Mouse (Mus musculus): ENCODE measurements around the gene C1qtnf4.

- TF ChIP-seq TAL1 (IDR thresholded peaks at IDR 0.05; ENCODE audit: low read length) (no peak), GATA1 (IDR thresholded peaks at IDR 0.05; ENCODE audit: low read length) (no peak)
Measured at GRCm38 (mm10) chr2:90886436-90886835, 776 bp downstream of the C1qtnf4 start.

Measured in erythroblast, embryonic 14.5 days (primary cell).